Mouse (Mus musculus): ENCODE results near the gene Tenm3. TPM values are rescaled to one million over a fixed set of nuclear protein-coding genes. Genes with fewer than 3 reads are reported as not detected.

Tenm3 gene
- total RNA-seq, 2 experiments from 2014 or later = not detected

DNA sequence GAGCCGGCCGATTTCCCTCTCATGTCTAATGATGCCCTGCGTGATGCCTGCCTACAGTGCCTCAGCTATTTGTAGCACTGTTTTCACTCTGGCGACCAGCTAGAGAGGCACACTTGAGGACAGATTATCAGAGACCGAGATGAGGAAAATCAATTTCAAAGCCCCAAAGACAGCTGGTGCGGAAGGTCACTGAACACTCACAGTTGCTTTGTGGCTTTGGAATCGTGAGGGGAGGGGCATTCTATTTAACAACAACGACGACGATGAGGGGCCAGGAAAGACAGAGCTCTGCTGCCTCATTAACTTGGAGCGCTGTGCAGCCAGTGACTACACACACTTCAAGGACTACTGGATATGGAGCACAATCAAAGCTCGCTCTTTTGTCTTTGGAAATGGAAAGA, 443.2 kb downstream of the Tenm3 start:
- ATAC-seq (replicated peaks; ENCODE audit: low FRiP score, poor library complexity, severe bottlenecking) = no peak

GRCm38 (mm10) chr8:48385833-48386232, 457.9 kb downstream of the Tenm3 start:
- ATAC-seq (replicated peaks; ENCODE audit: low FRiP score, poor library complexity, severe bottlenecking) = no peak

GRCm38 (mm10) chr8:48380035-48380434, 463.7 kb downstream of the Tenm3 start:
- ATAC-seq (replicated peaks; ENCODE audit: low FRiP score, poor library complexity, severe bottlenecking) = no peak

DNA sequence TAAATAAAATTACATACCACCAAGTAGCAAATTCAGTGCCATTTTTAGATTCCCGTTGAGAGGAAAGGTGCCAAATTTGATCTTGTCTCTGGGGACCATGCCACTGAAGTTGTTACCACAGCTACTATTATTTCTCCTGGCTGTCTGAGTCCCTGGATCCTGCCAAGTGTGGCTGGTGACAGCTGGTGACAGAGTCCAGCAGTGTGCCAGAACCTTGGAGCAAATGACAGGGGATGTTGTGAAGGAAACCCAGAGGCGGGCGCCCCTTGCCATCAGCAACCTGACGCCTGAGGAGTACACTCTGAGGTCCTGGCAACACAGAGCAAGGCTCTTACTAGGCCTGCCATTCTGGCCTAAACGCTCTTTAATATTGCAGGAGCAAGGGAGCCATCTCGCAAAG, 467.0 kb downstream of the Tenm3 start:
- ATAC-seq (replicated peaks; ENCODE audit: low FRiP score, poor library complexity, severe bottlenecking) = no peak

GRCm38 (mm10) chr8:48375183-48375582, 468.6 kb downstream of the Tenm3 start:
- no peak for ATAC-seq (replicated peaks; ENCODE audit: low FRiP score, poor library complexity, severe bottlenecking)

DNA sequence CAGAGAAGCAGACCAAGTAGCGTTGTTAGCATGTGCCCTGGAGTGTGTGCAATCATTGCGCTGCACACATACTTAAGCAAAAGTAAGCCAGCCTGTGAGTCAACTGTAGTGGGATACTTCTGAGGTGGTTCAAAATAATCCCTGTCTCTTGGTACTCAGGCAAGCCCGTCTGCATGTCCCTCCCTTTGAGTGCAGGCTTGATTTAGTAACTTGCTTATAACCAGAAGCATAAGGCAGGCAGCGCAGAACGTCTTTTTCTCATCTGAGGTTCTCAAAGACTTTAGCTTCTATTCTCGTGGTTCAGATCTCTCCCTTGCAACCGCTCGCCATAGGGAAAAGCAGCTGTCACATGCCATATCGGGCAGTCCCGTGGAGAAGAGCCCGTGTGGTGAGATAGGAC, 470.3 kb downstream of the Tenm3 start:
- ATAC-seq (replicated peaks; ENCODE audit: low FRiP score, poor library complexity, severe bottlenecking) = no peak

- ATAC-seq (replicated peaks; ENCODE audit: low FRiP score, poor library complexity, severe bottlenecking) = no peak
These were observed 476.6 kb downstream of the Tenm3 start for GRCm38 (mm10) chr8:48367164-48367563.

- ATAC-seq (replicated peaks; ENCODE audit: low FRiP score, poor library complexity, severe bottlenecking) = no peak
These were observed 486.9 kb downstream of the Tenm3 start for GRCm38 (mm10) chr8:48356849-48357248.

DNA sequence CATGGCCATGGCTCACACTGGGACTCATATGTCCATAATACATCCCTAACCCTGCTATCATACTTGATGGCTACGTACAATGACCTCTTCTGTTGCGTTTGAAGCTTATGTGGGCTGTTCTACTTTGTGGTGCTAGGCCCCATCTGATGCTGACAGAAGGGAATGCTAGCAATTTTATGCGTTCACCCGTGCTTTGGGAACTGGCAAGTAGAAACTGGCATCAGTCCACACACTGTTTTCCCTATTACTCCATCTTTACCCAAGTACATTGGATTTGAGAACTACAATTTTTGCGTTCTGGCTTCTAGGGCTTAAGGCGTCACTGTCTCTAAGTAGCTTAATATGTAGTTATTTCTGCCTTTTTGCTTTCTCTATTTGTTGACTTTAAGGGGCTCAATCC, 490.3 kb downstream of the Tenm3 start:
- no peak for ATAC-seq (replicated peaks; ENCODE audit: low FRiP score, poor library complexity, severe bottlenecking)

DNA sequence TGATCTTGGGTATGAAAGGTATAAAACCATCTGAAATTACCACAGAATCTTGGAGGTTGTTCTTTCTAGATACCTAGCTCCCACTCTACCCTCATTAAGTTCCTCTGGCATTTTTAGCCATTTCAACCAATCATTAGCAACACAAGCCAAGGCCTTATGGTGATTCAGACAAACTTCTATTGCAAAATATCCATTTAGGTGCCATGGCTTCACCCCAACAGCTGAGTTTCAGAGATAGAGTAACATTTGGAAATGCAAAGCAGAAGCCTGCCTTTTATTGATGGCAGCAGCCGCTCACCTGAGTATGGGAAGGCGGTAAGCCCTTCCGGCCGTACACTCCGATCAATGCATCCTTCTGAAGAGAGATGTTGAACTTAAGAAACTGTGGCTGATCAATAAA, 494.9 kb downstream of the Tenm3 start:
- ATAC-seq (replicated peaks; ENCODE audit: low FRiP score, poor library complexity, severe bottlenecking) = no peak

- ATAC-seq (replicated peaks; ENCODE audit: low FRiP score, poor library complexity, severe bottlenecking) = no peak
These were observed 495.4 kb downstream of the Tenm3 start for GRCm38 (mm10) chr8:48348386-48348785.

DNA sequence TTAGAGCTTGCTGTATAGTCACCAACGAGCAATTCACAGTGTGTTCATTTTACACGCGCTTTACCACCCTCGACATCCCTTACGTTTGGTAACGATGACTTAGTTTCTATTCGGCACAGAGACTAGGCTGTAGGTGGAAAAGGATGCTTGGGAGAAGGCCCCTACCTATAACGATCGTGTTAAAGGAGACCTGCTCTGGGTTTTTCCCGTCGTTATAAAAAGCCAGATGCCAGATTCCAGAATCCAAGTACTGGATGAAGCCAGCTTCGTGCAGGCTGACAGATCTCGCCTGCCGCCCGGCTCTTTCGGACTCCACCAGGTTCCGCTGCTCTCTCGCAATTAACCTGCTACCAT, 500.7 kb downstream of the Tenm3 start:
- ATAC-seq (replicated peaks; ENCODE audit: low FRiP score, poor library complexity, severe bottlenecking) = no peak

- ATAC-seq (replicated peaks; ENCODE audit: low FRiP score, poor library complexity, severe bottlenecking) = no peak
These were observed 501.3 kb downstream of the Tenm3 start for GRCm38 (mm10) chr8:48342321-48343066.

- no peak for ATAC-seq (replicated peaks; ENCODE audit: low FRiP score, poor library complexity, severe bottlenecking)
These were observed 502.1 kb downstream of the Tenm3 start for GRCm38 (mm10) chr8:48341692-48342091.

DNA sequence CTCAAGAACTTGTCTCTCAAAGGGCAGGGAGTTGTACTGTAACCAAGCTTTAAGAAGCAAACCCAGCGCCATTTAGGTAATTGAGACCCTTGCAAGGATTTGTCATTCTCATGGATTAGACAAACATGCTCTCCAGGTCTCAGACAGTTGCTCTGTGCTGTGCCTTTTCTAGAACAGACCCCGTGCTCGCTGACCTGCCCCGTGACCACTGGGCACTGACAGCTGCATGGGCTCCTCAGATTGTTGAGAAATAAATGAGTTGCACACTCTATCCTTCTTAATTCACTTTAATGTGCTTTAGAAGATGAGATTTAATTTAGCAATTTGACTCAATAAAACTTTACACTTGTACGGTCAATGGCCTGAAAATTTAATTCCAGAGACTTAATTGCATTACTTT, 502.5 kb downstream of the Tenm3 start:
- ATAC-seq (replicated peaks; ENCODE audit: low FRiP score, poor library complexity, severe bottlenecking) = no peak

- no peak for ATAC-seq (replicated peaks; ENCODE audit: low FRiP score, poor library complexity, severe bottlenecking)
These were observed 521.0 kb downstream of the Tenm3 start for GRCm38 (mm10) chr8:48322655-48323265.

DNA sequence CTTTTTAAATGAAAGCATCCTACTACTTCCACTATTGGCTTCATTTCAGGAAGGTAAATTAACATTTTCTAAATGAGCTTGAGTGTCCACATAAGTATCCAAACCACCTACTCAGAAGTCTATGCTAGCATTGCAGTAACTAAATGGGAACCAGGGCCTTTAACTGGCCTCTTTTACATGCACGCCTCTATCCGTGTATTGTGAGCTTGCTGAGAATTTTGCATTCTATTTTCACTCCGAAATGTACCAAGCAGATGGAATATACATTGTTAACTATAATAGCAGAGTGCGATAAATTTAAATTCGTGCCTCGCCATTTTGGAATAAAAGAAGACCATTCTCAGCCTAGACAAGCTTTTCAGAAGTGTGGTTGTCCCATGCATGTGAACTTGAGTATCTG, 521.5 kb downstream of the Tenm3 start:
- no peak for ATAC-seq (replicated peaks; ENCODE audit: low FRiP score, poor library complexity, severe bottlenecking)

DNA sequence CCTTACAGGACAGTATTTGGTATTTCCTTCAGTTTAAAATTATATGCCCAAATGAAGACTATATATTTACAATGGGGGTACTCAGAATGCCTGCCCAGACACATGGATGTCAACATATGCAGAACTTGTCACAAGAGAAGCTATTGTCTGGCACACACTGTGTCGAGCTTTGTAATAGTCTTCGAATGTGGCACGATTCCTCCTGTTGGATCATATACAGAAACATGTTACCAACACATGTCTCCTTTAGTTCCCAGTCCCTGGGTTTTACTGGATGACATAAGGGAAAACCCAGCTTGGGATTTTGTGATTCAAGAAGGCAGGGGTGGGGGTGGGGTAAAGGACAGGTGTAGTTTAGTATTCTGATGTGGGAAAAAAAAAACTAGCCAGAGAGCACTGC, 524.1 kb downstream of the Tenm3 start:
- no peak for ATAC-seq (replicated peaks; ENCODE audit: low FRiP score, poor library complexity, severe bottlenecking)

GRCm38 (mm10) chr8:48317498-48317897, 526.3 kb downstream of the Tenm3 start:
- no peak for ATAC-seq (replicated peaks; ENCODE audit: low FRiP score, poor library complexity, severe bottlenecking)

GRCm38 (mm10) chr8:48315605-48316004, 528.1 kb downstream of the Tenm3 start:
- ATAC-seq (replicated peaks; ENCODE audit: low FRiP score, poor library complexity, severe bottlenecking) = no peak

DNA sequence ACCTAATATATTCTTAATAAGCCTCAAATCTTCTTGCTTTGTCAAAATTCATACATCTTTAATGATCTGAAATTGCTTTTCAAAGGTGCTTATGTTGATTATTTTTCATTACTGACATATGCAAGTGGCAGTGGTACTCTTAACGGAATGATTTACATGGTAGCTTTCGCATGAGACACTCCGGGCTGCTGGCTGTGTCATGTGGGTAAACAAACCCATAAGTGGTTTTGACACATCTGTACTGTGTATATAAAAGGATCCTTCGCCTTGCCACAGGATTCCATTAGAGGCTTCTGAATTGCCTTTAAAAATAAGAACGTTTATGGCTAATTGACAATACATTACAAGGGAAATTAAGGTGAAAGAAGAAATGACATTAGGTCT, 529.8 kb downstream of the Tenm3 start:
- ATAC-seq (replicated peaks; ENCODE audit: low FRiP score, poor library complexity, severe bottlenecking) = no peak
